In the genomic region with DNA sequence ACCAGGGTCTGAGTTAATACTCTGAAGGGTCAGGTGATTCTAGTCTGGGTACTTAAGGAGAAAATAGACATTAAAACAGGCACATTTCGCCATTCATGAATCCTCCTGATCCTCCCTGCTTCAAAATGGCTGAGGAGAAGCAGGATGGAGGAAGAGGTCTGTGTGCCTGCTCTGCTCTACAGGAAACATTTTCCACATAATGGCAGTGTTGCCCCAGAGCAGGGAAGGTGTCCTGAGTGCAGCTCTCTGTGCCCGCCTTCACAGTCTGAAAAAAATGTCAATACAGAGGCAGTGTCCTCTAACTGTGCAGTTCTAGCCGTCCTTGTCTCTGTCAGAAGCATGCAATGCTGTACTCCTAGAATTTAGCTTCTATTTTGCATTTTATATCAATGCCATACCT, we compare ENCODE assay signal across 8 mouse cellular contexts.
DNase-seq lines count a peak whose midpoint lies in the region; ATAC-seq and TF ChIP-seq lines count a peak whose summit lies in the region.
"Not testable (repeated sequence)": the region's sequence is repeated elsewhere in the genome, so short reads cannot be mapped to it uniquely, and the experiment has no call there.

No protein-coding gene starts in this region.

- H3K4me3 ChIP-seq in forebrain, embryonic 16.5 days (replicated peaks; ENCODE audit: low read length) = peak overlapping the region; percentile 22; the same call in 1 of the 2 replicates
- H3K4me3 ChIP-seq in heart, embryonic 16.5 days (ENCODE audit: low read length) = peak overlapping the region; percentile 39
- H3K4me3 ChIP-seq in intestine, embryonic 14.5 days (ENCODE audit: low read depth, low read length); lung, embryonic 14.5 days (ENCODE audit: low read depth, low read length); midbrain, embryonic 14.5 days (replicated peaks; ENCODE audit: low read depth, low read length): not testable (repeated sequence)
- H3K4me3 ChIP-seq in limb, embryonic 13.5 days = peak overlapping the region; percentile 18; the same call in 1 of the 2 replicates
- peak overlapping the region; percentile 20 for H3K4me3 ChIP-seq in stomach, postnatal 0 days (ENCODE audit: low read depth, low read length)

- not testable (repeated sequence) for H3K27me3 ChIP-seq in forebrain, embryonic 16.5 days (replicated peaks; ENCODE audit: control insufficient read depth, insufficient read depth, low read length); heart, embryonic 16.5 days (ENCODE audit: control insufficient read depth, insufficient read depth, low read length); intestine, embryonic 14.5 days (replicated peaks; ENCODE audit: control insufficient read depth, insufficient read depth, low read length); limb, embryonic 13.5 days; lung, embryonic 14.5 days (ENCODE audit: insufficient read depth, low read length); midbrain, embryonic 14.5 days (ENCODE audit: control insufficient read depth, insufficient read depth, low read length); stomach, postnatal 0 days (ENCODE audit: control insufficient read depth, insufficient read depth, low read length)

- not testable (repeated sequence) for TF ChIP-seq EP300 in stomach, postnatal 0 days (optimal IDR thresholded peaks at IDR 0.05)

- peak; percentile 37 for DNase-seq in cerebellum, adult 8-10 months
- DNase-seq in intestine, embryonic 14.5 days (ENCODE audit: low spot score); lung, embryonic 14.5 days; midbrain, embryonic 14.5 days; stomach, postnatal 0 days (ENCODE audit: low spot score): not testable (repeated sequence)

- WGBS in forebrain, embryonic 16.5 days = 77% methylated on average over 3 of the region's 3 CpGs
- 84% methylated on average over 3 of the region's 3 CpGs for WGBS in heart, embryonic 16.5 days
- 86% methylated on average over 3 of the region's 3 CpGs for WGBS in intestine, embryonic 14.5 days
- 79% methylated on average over 3 of the region's 3 CpGs for WGBS in limb, embryonic 13.5 days
- 76% methylated on average over 3 of the region's 3 CpGs for WGBS in lung, embryonic 14.5 days
- WGBS in midbrain, embryonic 14.5 days = 69% methylated on average over 3 of the region's 3 CpGs
- WGBS in stomach, postnatal 0 days = 81% methylated on average over 3 of the region's 3 CpGs

- not testable (repeated sequence) for TF ChIP-seq CTCF in lung, embryonic 14.5 days (IDR thresholded peaks at IDR 0.05; ENCODE audit: low read depth); stomach, postnatal 0 days (IDR thresholded peaks at IDR 0.05; ENCODE audit: low read depth)

- H3K36me3 ChIP-seq in forebrain, embryonic 16.5 days (ENCODE audit: control insufficient read depth, insufficient read depth); heart, embryonic 16.5 days (ENCODE audit: control insufficient read depth, insufficient read depth); intestine, embryonic 14.5 days (ENCODE audit: control insufficient read depth, insufficient read depth, low read length); lung, embryonic 14.5 days (ENCODE audit: insufficient read depth); stomach, postnatal 0 days (ENCODE audit: control insufficient read depth, insufficient read depth, low read length): not testable (repeated sequence)
- H3K36me3 ChIP-seq in limb, embryonic 13.5 days = peaks cover 13% of the 10 kb centered on the region
- peaks cover 12% of the 10 kb centered on the region; the same call in 1 of the 2 replicates for H3K36me3 ChIP-seq in midbrain, embryonic 14.5 days (ENCODE audit: control insufficient read depth, insufficient read depth, low read length)

- not testable (repeated sequence) for H3K9ac ChIP-seq in forebrain, embryonic 16.5 days (replicated peaks; ENCODE audit: low read depth, low read length); heart, embryonic 16.5 days (ENCODE audit: low read length); intestine, embryonic 14.5 days (ENCODE audit: low read length); limb, embryonic 13.5 days; lung, embryonic 14.5 days; midbrain, embryonic 14.5 days (replicated peaks; ENCODE audit: low read length); stomach, postnatal 0 days (ENCODE audit: low read length)

- peak overlapping the region; percentile 37; the same call in 1 of the 2 replicates for H3K4me2 ChIP-seq in forebrain, embryonic 16.5 days (ENCODE audit: low read length)
- H3K4me2 ChIP-seq in heart, embryonic 16.5 days (ENCODE audit: low read depth, low read length); stomach, postnatal 0 days (replicated peaks; ENCODE audit: low read depth): not testable (repeated sequence)
- peak overlapping the region; percentile 20; the same call in 1 of the 2 replicates for H3K4me2 ChIP-seq in intestine, embryonic 14.5 days (ENCODE audit: low read length)
- H3K4me2 ChIP-seq in limb, embryonic 13.5 days (replicated peaks) = peak overlapping the region; percentile 34; the same call in 1 of the 2 replicates
- peak overlapping the region; percentile 25; the same call in 1 of the 2 replicates for H3K4me2 ChIP-seq in lung, embryonic 14.5 days
- peak overlapping the region; percentile 25; the same call in 1 of the 2 replicates for H3K4me2 ChIP-seq in midbrain, embryonic 14.5 days (ENCODE audit: low read length)

- not testable (repeated sequence) for H3K27ac ChIP-seq in forebrain, embryonic 16.5 days (ENCODE audit: low read length); heart, embryonic 16.5 days (ENCODE audit: low read length); intestine, embryonic 14.5 days (ENCODE audit: low read depth); limb, embryonic 13.5 days; lung, embryonic 14.5 days (ENCODE audit: low read depth); midbrain, embryonic 14.5 days (replicated peaks; ENCODE audit: low read depth, low read length); stomach, postnatal 0 days (replicated peaks)

- not testable (repeated sequence) for ATAC-seq in forebrain, embryonic 16.5 days; heart, embryonic 16.5 days (replicated peaks; ENCODE audit: extremely low read depth, insufficient read depth, low FRiP score); intestine, embryonic 14.5 days (replicated peaks; ENCODE audit: low FRiP score, low TSS enrichment, low read depth); limb, embryonic 13.5 days (ENCODE audit: low FRiP score, low read depth); lung, embryonic 14.5 days (ENCODE audit: insufficient read depth); midbrain, embryonic 14.5 days (ENCODE audit: low FRiP score, low TSS enrichment); stomach, postnatal 0 days (ENCODE audit: low FRiP score, low TSS enrichment)

- H3K9me3 ChIP-seq in forebrain, embryonic 16.5 days (ENCODE audit: control insufficient read depth, low read length); heart, embryonic 16.5 days (replicated peaks; ENCODE audit: control insufficient read depth, low read length); intestine, embryonic 14.5 days (ENCODE audit: control insufficient read depth, low read length); limb, embryonic 13.5 days; lung, embryonic 14.5 days (ENCODE audit: low read depth, low read length); midbrain, embryonic 14.5 days (ENCODE audit: control insufficient read depth, low read length); stomach, postnatal 0 days (ENCODE audit: control insufficient read depth, low read length): not testable (repeated sequence)

- not testable (repeated sequence) for H3K4me1 ChIP-seq in forebrain, embryonic 16.5 days (replicated peaks; ENCODE audit: control insufficient read depth, insufficient read depth, low read length); heart, embryonic 16.5 days (ENCODE audit: control insufficient read depth, insufficient read depth, low read length); intestine, embryonic 14.5 days (replicated peaks; ENCODE audit: control insufficient read depth, insufficient read depth, low read length); limb, embryonic 13.5 days; lung, embryonic 14.5 days (ENCODE audit: insufficient read depth); midbrain, embryonic 14.5 days (ENCODE audit: control insufficient read depth, insufficient read depth, low read length); stomach, postnatal 0 days (replicated peaks; ENCODE audit: control insufficient read depth, insufficient read depth)
